Comparison of ENCODE assay signal across 25 mouse cellular contexts in genomic region chr6:37540113-37540512, GRCm38 (mm10). TPM values are rescaled to one million over a fixed set of nuclear protein-coding genes. Genes with fewer than 3 reads are reported as not detected.
DNase-seq lines count a peak whose midpoint lies in the region; ATAC-seq lines count a peak whose summit lies in the region.
"Had no signal": no experiment of that assay in that cellular context is flagged by ENCODE, and none has a peak within 500 bp of the region (broad histone marks: within the 10 kb centered on the region; RNA-seq: fewer than 3 reads in every experiment).

No protein-coding gene starts in this region.

- no peak overlapping the region for H3K4me2 ChIP-seq in limb, embryonic 11.5 days (ENCODE audit: low read depth, severe bottlenecking)
- no peak overlapping the region for H3K4me2 ChIP-seq in liver, embryonic 12.5 days
- H3K4me2 ChIP-seq in hindbrain, embryonic 12.5 days (replicated peaks) = no peak overlapping the region
- no peak overlapping the region for H3K4me2 ChIP-seq in heart, embryonic 12.5 days
- H3K4me2 ChIP-seq: embryonic facial prominence, embryonic 12.5 days; midbrain, embryonic 15.5 days; neural tube, embryonic 15.5 days had no signal

- ATAC-seq in limb, embryonic 11.5 days (ENCODE audit: insufficient number of reproducible peaks, low FRiP score, low TSS enrichment, low read depth) = no peak
- peak; percentile 66 for ATAC-seq in liver, embryonic 12.5 days
- no peak for ATAC-seq in hindbrain, embryonic 12.5 days (ENCODE audit: low FRiP score)
- ATAC-seq in heart, embryonic 12.5 days (ENCODE audit: insufficient number of reproducible peaks, low FRiP score) = no peak
- ATAC-seq: forebrain, embryonic 14.5 days; midbrain, embryonic 15.5 days had no signal

- H3K27me3 ChIP-seq in limb, embryonic 11.5 days (ENCODE audit: control insufficient read depth, insufficient read depth, low read length) = no peaks in the 10 kb centered on the region
- H3K27me3 ChIP-seq in limb, embryonic 10.5 days (ENCODE audit: low read depth, poor library complexity, severe bottlenecking) = no peaks in the 10 kb centered on the region
- no peaks in the 10 kb centered on the region for H3K27me3 ChIP-seq in liver, embryonic 12.5 days (replicated peaks)
- H3K27me3 ChIP-seq in hindbrain, embryonic 12.5 days = no peaks in the 10 kb centered on the region
- H3K27me3 ChIP-seq in heart, embryonic 12.5 days (replicated peaks) = no peaks in the 10 kb centered on the region
- H3K27me3 ChIP-seq: embryonic facial prominence, embryonic 12.5 days; midbrain, embryonic 15.5 days; neural tube, embryonic 15.5 days had no signal

- no peaks in the 10 kb centered on the region for H3K4me1 ChIP-seq in limb, embryonic 11.5 days (ENCODE audit: control insufficient read depth, insufficient read depth, low read length)
- no peaks in the 10 kb centered on the region; the same call in 1 of the 2 replicates for H3K4me1 ChIP-seq in limb, embryonic 10.5 days
- H3K4me1 ChIP-seq in liver, embryonic 12.5 days = no peaks in the 10 kb centered on the region
- H3K4me1 ChIP-seq in hindbrain, embryonic 12.5 days = no peaks in the 10 kb centered on the region
- no peaks in the 10 kb centered on the region for H3K4me1 ChIP-seq in heart, embryonic 12.5 days (replicated peaks)
- H3K4me1 ChIP-seq: embryonic facial prominence, embryonic 12.5 days; hindbrain, embryonic 10.5 days; midbrain, embryonic 15.5 days; neural tube, embryonic 15.5 days had no signal

- 54% methylated on average over 3 of the region's 3 CpGs for WGBS in limb, embryonic 11.5 days
- 66% methylated on average over 3 of the region's 3 CpGs for WGBS in limb, embryonic 10.5 days
- WGBS in liver, embryonic 12.5 days (ENCODE audit: insufficient replicate concordance) = 67% methylated on average over 3 of the region's 3 CpGs
- WGBS in hindbrain, embryonic 12.5 days = 69% methylated on average over 3 of the region's 3 CpGs
- WGBS in heart, embryonic 12.5 days = 41% methylated on average over 3 of the region's 3 CpGs

- no peaks in the 10 kb centered on the region for H3K36me3 ChIP-seq in limb, embryonic 11.5 days (ENCODE audit: control insufficient read depth, insufficient read depth, low read length)
- H3K36me3 ChIP-seq in limb, embryonic 10.5 days = no peaks in the 10 kb centered on the region
- no peaks in the 10 kb centered on the region for H3K36me3 ChIP-seq in liver, embryonic 12.5 days
- no peaks in the 10 kb centered on the region for H3K36me3 ChIP-seq in hindbrain, embryonic 12.5 days
- no peaks in the 10 kb centered on the region for H3K36me3 ChIP-seq in heart, embryonic 12.5 days
- H3K36me3 ChIP-seq: embryonic facial prominence, embryonic 12.5 days; hindbrain, embryonic 10.5 days; midbrain, embryonic 15.5 days; neural tube, embryonic 15.5 days had no signal

- no peak overlapping the region for H3K9ac ChIP-seq in limb, embryonic 11.5 days (ENCODE audit: low read length)
- H3K9ac ChIP-seq in liver, embryonic 12.5 days = no peak overlapping the region
- no peak overlapping the region for H3K9ac ChIP-seq in hindbrain, embryonic 12.5 days
- no peak overlapping the region for H3K9ac ChIP-seq in heart, embryonic 12.5 days
- H3K9ac ChIP-seq: embryonic facial prominence, embryonic 12.5 days; midbrain, embryonic 15.5 days; neural tube, embryonic 15.5 days had no signal

- no peak overlapping the region for H3K4me3 ChIP-seq in limb, embryonic 11.5 days (ENCODE audit: low read depth, low read length)
- H3K4me3 ChIP-seq in limb, embryonic 10.5 days = no peak overlapping the region
- H3K4me3 ChIP-seq in liver, embryonic 12.5 days = no peak overlapping the region
- no peak overlapping the region for H3K4me3 ChIP-seq in hindbrain, embryonic 12.5 days
- H3K4me3 ChIP-seq in heart, embryonic 12.5 days = no peak overlapping the region
- H3K4me3 ChIP-seq: embryonic facial prominence, embryonic 12.5 days; erythroblast, embryonic 14.5 days; heart, adult 2 months; hindbrain, embryonic 10.5 days; layer of hippocampus, adult 2 months; midbrain, embryonic 15.5 days; neural tube, embryonic 15.5 days had no signal

- H3K9me3 ChIP-seq in limb, embryonic 11.5 days (ENCODE audit: control insufficient read depth, low read length) = no peaks in the 10 kb centered on the region
- H3K9me3 ChIP-seq in limb, embryonic 10.5 days (replicated peaks) = no peaks in the 10 kb centered on the region
- H3K9me3 ChIP-seq in liver, embryonic 12.5 days (replicated peaks) = no peaks in the 10 kb centered on the region
- H3K9me3 ChIP-seq in hindbrain, embryonic 12.5 days (replicated peaks) = no peaks in the 10 kb centered on the region
- no peaks in the 10 kb centered on the region for H3K9me3 ChIP-seq in heart, embryonic 12.5 days (replicated peaks)
- H3K9me3 ChIP-seq: embryonic facial prominence, embryonic 12.5 days; hindbrain, embryonic 10.5 days; midbrain, embryonic 15.5 days; neural tube, embryonic 15.5 days had no signal

- no peak overlapping the region for H3K27ac ChIP-seq in limb, embryonic 11.5 days (replicated peaks; ENCODE audit: low read depth, low read length)
- no peak overlapping the region for H3K27ac ChIP-seq in limb, embryonic 10.5 days
- no peak overlapping the region for H3K27ac ChIP-seq in liver, embryonic 12.5 days
- no peak overlapping the region for H3K27ac ChIP-seq in hindbrain, embryonic 12.5 days
- no peak overlapping the region for H3K27ac ChIP-seq in heart, embryonic 12.5 days (ENCODE audit: poor library complexity, severe bottlenecking)
- H3K27ac ChIP-seq: embryonic facial prominence, embryonic 12.5 days; heart, adult 2 months; hindbrain, embryonic 10.5 days; layer of hippocampus, adult 2 months; midbrain, embryonic 15.5 days; neural tube, embryonic 15.5 days had no signal

- DNase-seq in limb, embryonic 11.5 days (ENCODE audit: low spot score) = peak; percentile 16
- no peak for DNase-seq in limb, embryonic 10.5 days (ENCODE audit: low spot score)
- DNase-seq in kidney, postnatal 10 days = peak; percentile 54
- DNase-seq in urinary bladder, postnatal 14 days (ENCODE audit: low spot score) = no peak
- DNase-seq in thymus, adult 18-20 months = no peak
- DNase-seq: B cell, adult 2 months; cerebellum, adult 9-10 months; gastrocnemius, postnatal 25 days; heart, adult 2 months; lung, adult 2 months; lung, postnatal 36 days; right cerebral cortex, postnatal 14 days; spleen, adult 18-20 months; thymus, adult 2 months had no signal

RNA-seq across cellular contexts. Expression of gene Akr1d1, which starts 10.1 kb away (rescaled TPM):
- polyA plus RNA-seq in limb, embryonic 11.5 days (2014; fragmentation: Nextera tagmentation; extraction: Ambion mirVana) = not detected in 2 replicates
- not detected in 2 replicates for polyA plus RNA-seq in limb, embryonic 10.5 days (2016; fragmentation: Nextera tagmentation; extraction: Ambion mirVana)
- polyA plus RNA-seq in liver, embryonic 12.5 days (2016; fragmentation: Nextera tagmentation; extraction: Ambion mirVana) = 0.19 and 0.36 TPM in 2 replicates
- polyA plus RNA-seq in hindbrain, embryonic 12.5 days (2016; fragmentation: Nextera tagmentation; extraction: Ambion mirVana) = not detected in 2 replicates
- polyA plus RNA-seq in heart, embryonic 12.5 days (2016; fragmentation: Nextera tagmentation; extraction: Ambion mirVana) = not detected in 2 replicates
- polyA plus RNA-seq: embryonic facial prominence, embryonic 12.5 days; erythroblast, embryonic 14.5 days; forebrain, embryonic 14.5 days; heart, adult 2 months; heart, embryonic 16.5 days; hindbrain, embryonic 10.5 days; midbrain, embryonic 15.5 days; neural tube, embryonic 15.5 days; thymus, adult 2 months had no signal

Comparison
In these comparisons a context has a peak if more than half of its experiments do, and no peak if none do; other contexts are left out.
1. DNase-seq: peak in limb, embryonic 11.5 days (single experiment) and kidney, postnatal 10 days (single experiment); none in limb, embryonic 10.5 days (single experiment), urinary bladder, postnatal 14 days (single experiment) and thymus, adult 18-20 months (0 of 2).